Comparison of ENCODE assay signal across 8 mouse cellular contexts in genomic region chr3:139075333-139076058, GRCm38 (mm10). TPM values are rescaled to one million over a fixed set of nuclear protein-coding genes. Genes with fewer than 3 reads are reported as not detected.
DNase-seq lines count a peak whose midpoint lies in the region; ATAC-seq lines count a peak whose summit lies in the region.

No protein-coding gene starts in this region.

- peak; percentile 81 for ATAC-seq in granulocyte monocyte progenitor cell, adult 5-6 weeks (replicated peaks; ENCODE audit: poor library complexity, severe bottlenecking)
- ATAC-seq in midbrain, embryonic 11.5 days (ENCODE audit: low FRiP score) = peak; percentile 96

- peak; percentile 95 for DNase-seq in adrenal gland, postnatal 14 days
- DNase-seq in embryonic facial prominence, embryonic 10.5 days (ENCODE audit: low spot score) = peak; percentile 95
- DNase-seq in kidney, adult 11 months = peak; percentile 86
- peak; percentile 92 for DNase-seq in left cerebral cortex, postnatal 4 days
- peak; percentile 99 for DNase-seq in midbrain, embryonic 11.5 days (ENCODE audit: low spot score, missing footprints)
- peak; percentile 85 for DNase-seq in right cerebral cortex, postnatal 4 days
- peak; percentile 91 for DNase-seq in yolk sac, embryonic 10.5 days (ENCODE audit: low spot score)

- H3K36me3 ChIP-seq in embryonic facial prominence, embryonic 10.5 days (replicated peaks) = no peaks in the 10 kb centered on the region
- no peaks in the 10 kb centered on the region for H3K36me3 ChIP-seq in midbrain, embryonic 11.5 days (ENCODE audit: control insufficient read depth, insufficient read depth, low read length)

- no peaks in the 10 kb centered on the region for H3K27me3 ChIP-seq in embryonic facial prominence, embryonic 10.5 days (replicated peaks; ENCODE audit: low read depth, poor library complexity, severe bottlenecking)
- no peaks in the 10 kb centered on the region for H3K27me3 ChIP-seq in midbrain, embryonic 11.5 days (ENCODE audit: control insufficient read depth, insufficient read depth, low read length)

- H3K4me3 ChIP-seq in embryonic facial prominence, embryonic 10.5 days = peak overlapping the region; percentile 90
- H3K4me3 ChIP-seq in midbrain, embryonic 11.5 days (ENCODE audit: low read depth, low read length) = peak overlapping the region; percentile 88

- H3K4me1 ChIP-seq in embryonic facial prominence, embryonic 10.5 days = peaks cover 17% of the 10 kb centered on the region
- H3K4me1 ChIP-seq in midbrain, embryonic 11.5 days (ENCODE audit: control insufficient read depth, insufficient read depth, low read length) = peaks cover 3% of the 10 kb centered on the region; the same call in 1 of the 2 replicates

- H3K9me3 ChIP-seq in embryonic facial prominence, embryonic 10.5 days = no peaks in the 10 kb centered on the region
- H3K9me3 ChIP-seq in midbrain, embryonic 11.5 days (ENCODE audit: control insufficient read depth, low read length) = no peaks in the 10 kb centered on the region

- peak overlapping the region; percentile 83 for H3K9ac ChIP-seq in midbrain, embryonic 11.5 days (ENCODE audit: low read length)

- peak overlapping the region; percentile 94 for H3K27ac ChIP-seq in embryonic facial prominence, embryonic 10.5 days (replicated peaks)
- peak overlapping the region; percentile 82 for H3K27ac ChIP-seq in midbrain, embryonic 11.5 days (ENCODE audit: low read depth, low read length)

- intact Hi-C loops in left cerebral cortex, postnatal 4 days (cut with DNase I) = loop anchor here (10.0 kb wide), 2 partner anchors 119 to 331 kb away; partner anchors contain the start of gene Tspan5

- H3K4me2 ChIP-seq in midbrain, embryonic 11.5 days = peak overlapping the region; percentile 85

- WGBS in embryonic facial prominence, embryonic 10.5 days = under 1% methylated on average over 72 of the region's 72 CpGs
- under 1% methylated on average over 71 of the region's 72 CpGs for WGBS in midbrain, embryonic 11.5 days

RNA-seq across cellular contexts. Expression of gene Rap1gds1, which starts 0.5 kb away (rescaled TPM):
- total RNA-seq in adrenal gland, postnatal 14 days (2021) = 54.0 and 63.7 TPM in 2 replicates
- polyA plus RNA-seq in embryonic facial prominence, embryonic 10.5 days (2016; fragmentation: Nextera tagmentation; extraction: Ambion mirVana) = 61.0 and 67.3 TPM in 2 replicates
- 34.9 and 60.0 TPM in 2 replicates for total RNA-seq in granulocyte monocyte progenitor cell, adult 5-6 weeks (2014; fragmentation: Nextera tagmentation)
- 25.2 and 26.2 TPM in 2 replicates for total RNA-seq in granulocyte monocyte progenitor cell, adult 5-6 weeks (2017)
- 100 to 1,000 TPM; 165 to 170 TPM for total RNA-seq in left cerebral cortex, postnatal 4 days (2021)
- 61.0 and 63.3 TPM in 2 replicates for polyA plus RNA-seq in midbrain, embryonic 11.5 days (2014; fragmentation: Nextera tagmentation; extraction: Ambion mirVana)

Comparison
In these comparisons a context has a peak if more than half of its experiments do, and no peak if none do; other contexts are left out.
1. Peak in every context shown above with its lines: DNase-seq, ATAC-seq, H3K4me3 ChIP-seq and H3K27ac ChIP-seq.